Mouse (Mus musculus) brain, embryonic 14.5 days (tissue): ENCODE measurements around the gene Elf5. TPM values are rescaled to one million over a fixed set of nuclear protein-coding genes. Genes with fewer than 3 reads are reported as not detected.

Experiments
- DNase-seq: peaks from one replicate; pipeline ENCODE4 v3.0.0-alpha.2; 2011; ENCODE audit warnings: low read depth
- CTCF ChIP-seq: fragments of 200-500 bp; IDR thresholded peaks from 2 replicates; pipeline ENCODE4 v1.5.1; 2012; ENCODE audit warnings: inconsistent platforms, mild to moderate bottlenecking, moderate library complexity, borderline replicate concordance; ENCODE audit not compliant: insufficient read depth, insufficient read length; ENCODE audit errors: extremely low read depth
- POLR2A ChIP-seq: fragments of 200-500 bp; IDR thresholded peaks from 2 replicates; pipeline ENCODE4 v1.6.1; 2012; ENCODE audit warnings: mild to moderate bottlenecking, inconsistent platforms, borderline replicate concordance; ENCODE audit not compliant: poor library complexity, insufficient read depth, insufficient read length, severe bottlenecking; ENCODE audit errors: extremely low read depth
- polyA plus RNA-seq: library from polyadenylated mRNA; depleted of rRNA; stranded (reverse); fragments of >200 nt; gene quantifications from 2 replicates; pipeline ENCODE4 v1.2.3, GENCODE M21; 2012; rRNA removed

Gene Elf5
- polyA plus RNA-seq, 1 experiment, result 0.11 TPM

- no peak for DNase-seq
- TF ChIP-seq POLR2A (no peak), CTCF (no peak)
These were observed 69.4 kb downstream of the Elf5 start for GRCm38 (mm10) chr2:103480871-103481270.

- no peak for TF ChIP-seq CTCF
- no peak for TF ChIP-seq POLR2A
These were observed 70.1 kb downstream of the Elf5 start for GRCm38 (mm10) chr2:103481314-103482231.

GRCm38 (mm10) chr2:103483289-103483985 is 71.9 kb downstream of the Elf5 start:
- TF ChIP-seq POLR2A, result no peak
- TF ChIP-seq CTCF, result no peak
- DNase-seq, result no peak

More at GRCm38 (mm10) chr2:103481314-103482231, 70.1 kb downstream of the Elf5 start:
- no peak for DNase-seq

DNA sequence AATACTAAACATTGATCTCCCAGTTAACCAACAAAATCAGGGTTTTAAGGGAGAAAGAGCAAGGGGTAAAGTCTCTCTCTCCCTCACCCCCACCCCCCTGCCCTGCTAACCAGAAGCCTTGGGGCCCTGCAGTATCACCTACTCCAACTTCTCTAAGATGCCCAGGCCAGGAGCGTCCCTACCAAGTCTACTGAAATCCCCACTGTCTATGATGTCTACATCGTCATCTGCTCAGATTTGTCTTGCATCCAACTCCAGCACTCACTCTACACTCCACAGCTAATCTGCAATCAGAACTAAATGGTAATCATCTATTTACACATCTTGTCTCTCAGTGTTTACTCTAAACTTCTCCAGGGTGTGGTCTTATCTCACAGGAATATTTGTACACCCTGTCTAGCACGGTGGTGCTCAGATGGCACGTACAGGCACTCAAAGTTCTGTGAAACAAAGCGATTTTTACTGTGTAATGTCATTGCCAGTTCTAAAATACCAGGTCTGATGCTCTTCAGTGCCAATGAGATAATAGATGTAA is 72.6 kb downstream of the Elf5 start:
- TF ChIP-seq CTCF (no peak), POLR2A (no peak)
- peak; percentile 19 for DNase-seq

DNA sequence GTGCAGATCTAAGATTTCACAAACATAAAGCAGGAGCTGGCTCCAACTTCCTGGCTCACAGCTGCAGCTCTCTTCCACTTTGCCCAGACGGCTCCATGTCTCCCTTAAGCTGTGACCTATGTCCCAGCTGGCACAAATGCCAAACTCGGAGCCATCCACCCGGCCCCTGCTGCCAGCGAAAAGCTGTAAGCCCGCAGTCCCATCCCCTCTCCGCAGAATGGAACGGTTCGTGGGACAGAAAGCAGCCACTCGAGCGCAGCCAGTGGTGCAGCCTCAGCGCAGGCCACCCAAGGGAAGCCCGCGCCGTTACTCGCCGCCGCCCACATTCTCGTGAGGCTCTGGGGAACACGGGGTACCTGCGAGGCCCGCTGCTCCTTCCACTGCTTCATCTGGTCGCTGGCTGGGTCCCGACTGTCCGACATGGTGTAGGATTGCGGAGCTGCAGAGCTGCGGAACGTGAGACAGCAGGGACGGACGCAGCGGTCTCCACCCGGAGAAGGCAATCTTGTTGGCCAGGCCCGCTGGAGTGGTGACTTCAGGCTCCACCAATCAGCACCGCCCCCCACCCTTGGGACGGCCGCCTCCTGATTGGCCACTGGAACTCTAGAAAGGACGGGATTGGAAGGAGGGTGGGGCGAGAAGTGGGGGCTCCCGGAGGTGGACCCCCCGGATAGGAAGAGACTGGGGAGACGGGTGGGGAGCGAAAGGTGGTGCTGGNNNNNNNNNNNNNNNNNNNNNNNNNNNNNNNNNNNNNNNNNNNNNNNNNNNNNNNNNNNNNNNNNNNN is 73.3 kb downstream of the Elf5 start, which contains the start of gene Cat:
TSS of gene Cat (minus strand) at position 544 of the 785 bp plus-strand sequence.
- TF ChIP-seq POLR2A, result peak; percentile 62; the same call in 1 of the 2 replicates
- TF ChIP-seq CTCF, result no peak
- DNase-seq, result peak; percentile 99

DNA sequence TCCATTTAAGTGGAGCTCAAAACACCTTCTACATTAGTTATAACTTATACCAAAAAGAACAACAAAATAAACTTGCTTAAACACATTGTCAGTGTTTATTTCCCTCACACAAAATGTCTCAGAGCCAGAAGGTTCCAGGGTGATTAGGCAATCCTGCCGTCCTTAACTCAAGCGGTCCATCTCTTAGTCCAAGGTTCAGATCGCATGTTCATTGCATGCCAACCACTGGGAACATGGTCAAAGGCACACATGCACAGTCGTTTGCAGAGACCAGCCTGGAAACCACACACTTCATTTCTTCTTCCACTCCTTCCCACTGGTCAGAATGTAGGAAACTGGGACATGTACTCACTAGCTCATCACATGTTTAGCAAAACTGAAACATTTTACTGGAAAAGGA is 81.0 kb downstream of the Elf5 start:
- no peak for DNase-seq
- TF ChIP-seq CTCF, result no peak
- TF ChIP-seq POLR2A, result no peak

- DNase-seq, result no peak
- TF ChIP-seq CTCF (no peak), POLR2A (no peak)
These were observed 82.3 kb downstream of the Elf5 start for GRCm38 (mm10) chr2:103493827-103494226.

DNA sequence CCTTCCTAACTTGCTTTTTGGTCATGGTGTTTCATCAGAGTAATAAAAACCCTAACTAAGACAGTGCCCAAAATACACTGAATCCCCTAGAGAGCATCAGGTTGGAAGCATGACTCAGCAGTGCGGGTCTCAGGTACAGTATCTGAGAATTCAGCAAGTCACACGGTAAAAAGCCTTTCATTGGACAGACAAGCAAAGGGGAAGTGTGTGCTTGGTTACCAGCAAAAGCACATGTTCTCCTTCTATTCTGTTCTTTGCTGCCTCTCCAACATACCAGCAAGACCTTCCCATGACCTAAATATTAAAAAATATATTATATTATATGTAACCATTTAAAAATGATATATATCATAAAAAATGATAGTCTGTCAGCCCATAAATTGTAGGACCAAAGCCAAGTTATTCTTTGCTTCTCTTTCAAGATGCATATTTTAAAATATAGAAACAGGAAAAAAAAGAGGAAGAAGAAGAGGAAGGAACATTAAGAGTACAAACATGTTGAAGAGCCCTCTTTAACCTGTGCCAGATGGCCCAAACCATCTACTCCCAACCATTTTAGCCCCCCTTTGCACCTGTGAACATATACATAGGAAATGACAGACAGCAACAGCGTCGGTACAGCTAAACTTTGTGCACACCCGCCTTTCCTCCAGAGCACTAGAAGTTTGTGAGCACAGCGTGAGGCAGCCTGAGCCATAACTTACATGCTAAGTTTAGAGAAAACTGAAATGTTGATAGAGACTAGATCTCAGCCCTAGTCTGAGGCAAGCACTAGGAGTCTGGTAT is 84.3 kb downstream of the Elf5 start:
- no peak for DNase-seq
- TF ChIP-seq POLR2A (no peak), CTCF (no peak)

Other genes with a start within 250 kb of the Elf5 start
- gene Ehf, start 108.4 kb upstream of the Elf5 start, polyA plus RNA-seq, result 0.08 and 0.10 TPM in 2 replicates
- gene Cat, start 73.5 kb downstream of the Elf5 start, polyA plus RNA-seq, result 46.8 and 62.1 TPM in 2 replicates
- gene Abtb2, start 154.6 kb downstream of the Elf5 start, polyA plus RNA-seq, result 14.3 and 16.7 TPM in 2 replicates